Mouse (Mus musculus): ENCODE measurements around the gene Myo5a. TPM values are rescaled to one million over a fixed set of nuclear protein-coding genes. Genes with fewer than 3 reads are reported as not detected.

The Myo5a gene
- total RNA-seq (2021), result 10 to 100 TPM; 45.2 to 45.4 TPM
- long read RNA-seq, experiment 1, partial matches to known transcripts, result 2 of 7 reads
- long read RNA-seq, experiment 1, other reads (novel, unspliced or antisense), result 5 of 7 reads
- long read RNA-seq, experiment 2, partial matches to known transcripts, result 6 of 13 reads
- long read RNA-seq, experiment 2, other reads (novel, unspliced or antisense), result 7 of 13 reads

DNA sequence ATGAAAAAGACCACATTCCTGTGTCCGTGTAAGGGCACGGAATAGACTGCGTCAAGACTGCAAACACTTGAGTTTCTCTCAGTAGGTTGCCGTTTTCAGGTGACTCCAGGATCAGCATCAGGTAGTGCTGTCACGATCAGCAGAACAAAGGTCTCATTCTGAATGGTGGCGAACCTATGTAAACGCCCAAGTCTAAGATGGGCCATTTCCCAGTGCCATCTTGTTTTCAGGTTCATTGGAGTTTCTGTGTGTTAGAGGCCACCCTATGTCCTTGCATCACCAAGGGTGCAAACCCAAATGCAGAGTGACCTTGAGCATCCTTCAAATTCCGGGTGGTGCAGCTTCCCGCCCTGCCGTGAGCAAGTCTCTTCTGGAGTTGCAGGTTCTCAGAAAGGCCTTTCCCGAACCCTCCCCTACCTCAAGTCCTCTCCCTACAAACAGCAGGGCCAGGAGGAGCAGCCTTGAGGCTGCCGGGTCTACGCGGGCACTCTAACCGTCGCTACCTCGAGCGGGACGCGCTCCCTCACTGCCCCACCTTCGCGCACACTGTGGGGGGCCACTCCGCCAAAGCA is at the start of gene Myo5a:
Gene Myo5a, plus strand, starts transcription at position 559 of the 572 bp plus-strand sequence.
- no peak for DNase-seq (ENCODE audit: low spot score in 2 of 2)

DNA sequence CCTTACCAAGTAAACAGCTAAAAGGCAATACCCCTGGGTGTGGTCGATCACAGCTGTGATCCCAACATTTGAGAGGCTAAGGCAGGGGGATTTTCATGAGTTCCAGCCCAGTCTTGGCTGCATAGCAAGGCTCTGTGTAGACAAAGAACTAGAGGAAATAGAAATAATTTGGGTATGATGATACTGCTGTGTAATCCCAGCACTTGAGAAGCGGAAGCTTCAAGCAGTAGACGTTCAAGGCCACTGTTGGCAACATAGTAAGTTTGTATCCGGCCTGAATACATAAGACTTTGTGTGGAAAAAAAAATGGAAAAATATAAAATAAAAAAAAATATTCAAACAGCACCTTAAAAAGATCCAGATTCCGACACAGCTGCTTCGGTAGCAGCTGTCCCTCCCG is 48.3 kb upstream of the Myo5a start:
- DNase-seq (ENCODE audit: low spot score in 2 of 2), result no peak

DNA sequence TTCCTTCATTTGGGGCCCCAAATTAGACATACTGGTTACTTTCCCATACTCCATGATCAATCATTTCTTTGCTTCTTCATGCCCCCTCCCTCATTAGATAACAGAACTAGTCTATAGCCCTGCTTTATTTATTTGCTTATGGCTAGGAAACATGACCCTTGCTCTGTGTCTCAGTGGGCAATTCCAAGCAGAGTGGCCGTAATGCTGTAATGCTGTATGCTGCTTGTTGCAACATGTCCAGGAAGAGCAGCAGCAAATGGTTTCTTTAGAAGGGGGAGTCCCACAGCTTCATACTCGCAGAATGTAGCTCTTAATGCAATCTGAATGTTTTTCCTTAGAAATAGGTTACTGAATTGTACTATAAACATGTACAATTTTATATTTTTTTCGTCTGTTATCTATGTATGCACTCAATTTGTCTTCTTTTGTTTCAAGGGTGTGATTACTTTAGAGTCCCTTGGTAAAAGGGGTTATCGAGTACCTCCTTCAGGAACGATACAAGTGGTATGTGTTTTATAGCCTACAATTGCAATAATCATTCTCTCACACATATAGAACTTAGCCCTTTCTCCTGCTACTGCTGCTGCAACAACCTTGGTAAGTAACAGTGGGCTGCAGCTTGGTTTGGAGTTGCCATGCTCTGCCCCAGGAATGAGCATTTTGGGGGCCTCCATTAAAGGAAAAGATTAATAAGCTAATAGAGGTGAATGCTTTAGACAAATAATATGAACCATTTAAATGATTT is 47.5 kb upstream of the Myo5a start:
- no peak for DNase-seq (ENCODE audit: low spot score in 2 of 2)

DNA sequence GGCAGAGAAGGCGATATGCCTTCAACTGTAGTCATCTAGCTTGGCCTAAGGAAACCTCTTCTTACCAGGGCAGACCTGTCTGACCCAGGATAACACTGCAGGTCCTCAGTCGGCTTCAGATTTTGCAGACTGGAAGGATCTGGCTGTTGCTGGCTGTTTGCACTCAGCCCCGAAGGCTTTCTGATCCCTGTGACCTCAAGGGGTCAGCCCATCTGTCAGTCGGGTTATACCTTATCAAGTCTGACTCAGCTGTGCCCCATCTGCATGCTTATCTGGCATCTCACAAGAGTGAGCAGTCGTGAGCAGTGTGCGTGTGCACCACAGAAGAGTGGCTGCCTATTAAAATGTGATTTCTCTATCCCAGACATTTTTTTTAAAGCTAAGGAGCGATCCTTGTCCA is 46.7 kb upstream of the Myo5a start:
- no peak for DNase-seq (ENCODE audit: low spot score in 2 of 2)

DNA sequence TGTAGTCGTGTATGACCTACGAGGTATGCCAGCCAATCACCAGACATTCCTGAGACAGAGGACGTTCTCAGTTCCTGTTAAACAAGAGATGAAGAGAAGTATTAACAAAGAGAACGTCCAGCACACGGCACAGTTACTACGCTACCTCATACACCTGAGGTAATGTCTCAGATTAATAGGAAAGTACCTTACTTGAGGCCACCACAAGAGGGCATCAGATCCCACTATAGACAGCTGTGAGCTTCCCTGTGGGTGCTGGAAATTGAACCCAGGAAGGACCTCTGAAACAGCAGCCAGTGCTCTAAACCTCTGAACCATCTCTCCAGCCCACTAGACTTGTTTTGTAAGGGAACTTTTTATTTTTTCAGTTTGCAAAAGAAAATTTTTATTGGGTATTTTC is 45.1 kb upstream of the Myo5a start:
- no peak for DNase-seq (ENCODE audit: low spot score in 2 of 2)

DNA sequence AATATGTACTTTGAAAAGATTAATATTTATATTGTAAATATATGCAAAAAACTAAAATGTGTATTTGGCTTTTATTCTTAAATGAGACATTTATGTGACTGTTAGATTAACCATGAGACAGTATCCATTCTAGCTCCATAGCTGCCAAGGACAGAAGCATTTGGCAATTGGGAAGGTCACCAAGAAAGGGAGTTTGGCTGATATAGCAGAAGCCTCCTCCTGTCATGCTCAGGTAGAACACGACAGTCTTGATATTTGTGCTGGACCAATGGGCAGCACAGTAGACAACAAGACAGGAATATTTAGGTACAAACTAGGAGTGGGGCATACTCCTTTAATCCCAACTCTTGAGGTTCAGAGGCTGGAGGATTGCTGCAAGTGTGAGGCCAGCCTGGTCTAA is 38.4 kb upstream of the Myo5a start:
- no peak for DNase-seq (ENCODE audit: low spot score in 2 of 2)

DNA sequence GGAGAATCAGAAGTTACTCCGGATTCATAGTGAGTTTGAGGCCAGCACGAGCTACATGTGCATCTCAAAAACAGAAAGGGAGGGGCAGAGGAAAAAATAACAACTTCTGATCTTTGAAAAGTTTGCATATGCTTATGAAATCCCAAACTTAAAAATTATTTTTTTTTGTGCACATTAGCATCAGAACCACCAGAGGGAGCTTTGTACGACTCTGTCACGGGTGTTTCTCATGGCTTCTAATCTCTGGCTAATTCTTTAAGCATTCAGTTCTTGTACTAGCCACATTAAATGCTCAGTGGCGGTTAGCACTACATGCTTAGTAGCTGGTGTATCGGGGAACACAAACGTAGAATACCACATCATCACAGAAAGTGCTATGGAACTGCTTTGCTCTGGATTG is 37.7 kb upstream of the Myo5a start:
- no peak for DNase-seq (ENCODE audit: low spot score in 2 of 2)

DNA sequence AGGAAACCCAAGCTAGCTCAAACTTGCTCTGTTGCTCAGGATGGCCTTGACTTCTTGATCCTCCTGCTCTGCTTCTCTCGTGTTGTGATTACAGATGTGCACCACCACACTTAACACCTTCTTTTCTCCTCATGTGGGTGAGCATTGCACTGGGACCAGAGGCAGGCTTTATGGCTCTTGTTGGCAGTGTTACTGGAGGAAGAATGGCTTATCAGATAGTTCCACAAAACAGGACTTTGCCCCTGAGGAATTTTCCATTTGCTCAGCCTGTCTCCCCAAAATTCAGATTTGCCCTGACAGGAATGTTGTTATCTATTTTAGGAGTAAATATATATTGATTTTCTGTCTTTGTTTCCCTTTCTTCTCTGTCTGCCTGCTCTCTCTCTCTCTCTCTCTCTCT is 36.1 kb upstream of the Myo5a start:
- DNase-seq (ENCODE audit: low spot score in 2 of 2), result no peak

DNA sequence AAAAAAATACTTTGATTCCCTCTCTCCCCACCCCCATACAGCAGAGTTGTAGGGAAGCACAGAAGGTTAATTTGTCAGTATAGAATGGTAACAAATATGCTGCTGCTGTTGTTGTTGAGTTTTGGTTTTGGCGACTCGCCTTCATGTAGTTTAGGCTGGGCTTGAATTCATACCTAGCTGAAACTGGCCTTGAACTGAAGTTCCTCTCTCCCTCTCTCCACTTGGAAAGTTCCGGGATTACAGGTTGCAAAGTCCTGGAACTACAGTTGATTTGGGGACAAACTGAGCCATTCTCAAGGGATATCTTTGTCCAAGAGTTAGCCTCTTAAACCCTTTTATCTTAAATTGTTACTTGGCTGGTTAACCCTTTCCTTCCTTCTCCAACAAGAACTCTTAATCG is 34.9 kb upstream of the Myo5a start:
- no peak for DNase-seq (ENCODE audit: low spot score in 2 of 2)

DNA sequence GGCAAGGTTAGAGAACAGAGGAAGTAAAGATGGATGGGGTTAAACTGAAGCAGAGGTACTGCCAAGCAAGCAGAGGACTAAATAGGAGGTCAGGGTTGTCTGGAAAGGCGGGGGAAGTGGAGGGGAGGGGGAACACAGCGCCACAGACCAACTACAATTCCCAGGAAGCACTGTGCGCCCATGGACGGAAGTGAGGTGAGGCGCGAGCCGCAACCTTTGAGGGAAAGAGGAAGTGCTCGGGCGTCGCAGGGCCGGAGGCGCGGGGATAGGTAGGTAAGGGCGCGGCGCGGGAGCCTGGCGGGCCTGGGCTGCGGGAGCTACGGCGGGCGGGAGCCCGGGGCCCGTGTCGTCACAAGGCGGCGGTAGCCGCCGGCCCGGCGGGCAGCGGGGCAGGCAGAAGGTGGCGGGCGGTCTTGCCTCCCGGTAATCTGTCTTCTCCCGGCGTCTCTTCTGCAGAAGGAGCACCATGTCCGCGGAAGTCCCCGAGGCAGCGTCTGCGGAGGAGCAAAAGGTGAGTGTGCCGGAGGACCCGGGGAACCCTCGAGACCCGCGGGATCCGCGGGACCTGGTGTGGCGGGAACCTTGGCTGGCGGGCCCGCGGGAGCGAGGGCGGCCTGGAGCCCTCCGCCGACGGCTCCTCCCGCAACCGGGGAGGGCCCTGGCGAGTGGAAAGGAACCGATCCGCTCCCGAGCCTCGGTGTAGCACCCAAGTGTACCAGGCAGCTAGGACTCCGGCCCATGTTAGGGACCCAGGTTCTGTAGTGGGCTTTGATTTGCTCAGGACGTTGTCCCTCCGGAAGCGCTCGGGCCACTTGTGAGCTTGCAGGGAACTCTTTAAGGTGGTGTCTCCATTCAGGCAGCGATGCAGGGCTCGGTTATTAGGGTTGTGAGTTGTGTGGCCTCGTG is 33.1 kb upstream of the Myo5a start, which contains the start of gene Arpp19:
Gene Arpp19, plus strand, starts transcription at position 164 of the 906 bp plus-strand sequence.
- DNase-seq (ENCODE audit: low spot score in 2 of 2), result peak; percentile 75 to 81

DNA sequence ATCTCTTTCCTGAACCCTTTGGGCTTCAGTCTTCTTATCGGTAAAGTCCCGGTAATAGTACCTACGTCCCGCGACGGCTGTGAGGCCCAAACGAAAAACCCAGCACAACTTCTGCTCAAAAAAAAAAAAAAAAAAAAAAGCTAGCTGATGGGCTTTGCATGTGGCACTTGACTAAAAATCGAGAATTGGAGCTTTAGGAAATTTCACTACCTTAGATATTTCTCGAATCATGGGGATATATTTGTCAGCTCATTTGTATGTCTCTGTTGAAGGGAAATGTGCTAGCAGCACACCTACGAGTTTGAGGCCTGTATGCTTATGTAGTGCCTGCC is 32.5 kb upstream of the Myo5a start:
- DNase-seq (ENCODE audit: low spot score in 2 of 2), result no peak

DNA sequence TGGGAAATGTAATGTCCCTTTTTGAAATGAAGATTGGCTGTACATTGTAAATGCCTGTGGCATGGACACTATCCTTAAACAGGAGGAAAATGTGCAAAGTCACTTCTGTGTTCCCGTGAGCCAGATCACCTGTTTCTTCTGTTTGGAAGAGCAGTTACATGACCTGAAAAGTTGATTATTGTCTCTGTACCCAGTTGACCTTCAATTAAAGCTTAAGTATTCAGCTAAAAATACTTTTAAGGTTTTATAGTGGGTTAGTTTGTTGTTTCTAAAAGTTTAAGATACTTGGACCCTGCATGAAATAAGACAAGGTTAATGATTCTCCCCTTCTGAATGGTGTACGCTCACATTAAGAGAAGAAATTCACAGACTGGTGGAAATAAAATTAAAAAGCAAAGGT is 30.2 kb upstream of the Myo5a start:
- no peak for DNase-seq (ENCODE audit: low spot score in 2 of 2)

DNA sequence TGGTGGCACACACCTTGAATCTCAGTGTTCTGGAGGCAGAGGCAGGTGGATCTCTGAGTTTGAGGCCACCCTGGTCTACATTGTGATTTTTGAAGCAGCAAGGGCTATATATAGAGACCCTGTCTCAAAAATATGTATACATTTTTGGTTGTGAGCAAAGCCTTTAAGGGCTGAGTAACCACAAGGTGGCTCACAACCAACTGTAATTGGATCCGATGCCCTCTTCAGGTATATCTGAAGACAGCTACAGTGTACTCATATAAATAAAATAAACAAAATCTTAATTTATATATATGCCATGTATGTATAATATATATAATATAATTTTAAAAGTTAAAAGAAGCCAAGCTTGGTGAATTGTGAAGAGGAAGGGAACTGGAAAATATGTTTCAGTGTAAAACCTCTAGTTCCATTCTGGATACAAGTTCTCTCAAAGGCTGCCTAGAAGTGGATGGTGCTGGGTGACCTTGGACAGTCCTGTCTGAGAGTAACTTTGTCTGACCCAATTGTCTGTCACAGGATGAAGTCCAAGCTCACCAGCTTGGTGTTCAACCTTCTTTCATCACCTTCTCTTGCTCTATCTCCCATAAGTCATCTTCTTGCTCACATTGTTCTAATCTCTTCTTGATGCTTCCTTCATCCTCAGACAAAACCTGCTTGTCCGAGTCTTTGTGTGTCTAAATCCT is 28.8 kb upstream of the Myo5a start:
- DNase-seq (ENCODE audit: low spot score in 2 of 2), result no peak

DNA sequence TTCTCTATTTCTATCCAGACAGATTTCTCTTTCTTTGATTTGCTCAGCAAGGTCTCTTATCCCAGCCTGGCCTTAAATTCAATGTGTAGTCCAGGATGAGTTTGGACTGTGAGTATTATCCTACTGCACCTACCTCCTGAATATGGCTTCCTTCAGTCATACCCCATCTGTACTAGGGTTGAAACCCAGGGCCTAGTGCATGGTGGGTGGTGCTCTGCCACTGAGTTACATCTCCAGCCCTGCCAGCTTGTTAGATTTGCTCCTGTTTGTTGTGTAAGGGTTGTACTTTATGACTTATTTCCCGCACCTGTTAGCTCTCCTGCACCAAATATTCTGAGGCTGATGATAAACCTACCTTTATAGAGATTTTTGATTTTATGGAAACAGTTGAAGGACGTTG is 27.6 kb upstream of the Myo5a start:
- DNase-seq (ENCODE audit: low spot score in 2 of 2), result no peak

DNA sequence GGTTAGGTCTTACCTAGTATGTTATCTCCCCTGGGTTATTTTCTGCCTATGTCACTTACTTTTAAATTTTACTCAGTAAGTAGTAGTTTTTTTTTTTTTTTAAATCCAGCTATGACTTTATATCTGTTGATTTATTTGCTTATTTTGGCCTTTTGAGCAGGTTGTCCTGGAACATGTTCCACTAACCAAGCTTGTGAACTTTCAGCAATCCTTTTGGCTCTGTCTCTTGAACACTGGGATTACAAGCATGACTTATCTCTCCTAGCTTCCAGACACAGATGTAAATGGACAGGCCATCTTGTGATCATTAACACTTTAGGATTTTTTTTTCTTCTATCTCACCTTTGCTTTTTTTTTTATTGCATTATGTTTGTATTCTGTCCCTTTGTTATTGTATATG is 23.7 kb upstream of the Myo5a start:
- no peak for DNase-seq (ENCODE audit: low spot score in 2 of 2)

DNA sequence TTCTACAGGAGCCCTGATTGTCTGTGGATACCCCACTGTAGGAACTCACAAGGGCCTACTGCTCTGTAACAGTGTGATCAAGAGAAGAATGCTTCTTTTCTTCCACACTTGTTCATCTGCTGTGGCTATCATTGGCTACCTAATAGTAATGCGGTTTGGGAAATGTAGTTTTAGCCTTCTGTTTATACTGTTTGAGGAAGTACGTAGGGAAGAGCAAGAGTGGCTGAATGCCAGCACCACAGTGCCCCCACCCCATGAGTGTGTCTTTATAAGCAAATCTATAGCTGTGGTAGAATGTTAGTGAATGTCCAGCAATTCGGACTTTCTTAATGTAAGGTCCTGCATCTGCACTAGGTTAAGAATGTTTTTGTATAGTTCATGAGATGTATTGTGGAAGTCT is 21.7 kb upstream of the Myo5a start:
- no peak for DNase-seq (ENCODE audit: low spot score in 2 of 2)

DNA sequence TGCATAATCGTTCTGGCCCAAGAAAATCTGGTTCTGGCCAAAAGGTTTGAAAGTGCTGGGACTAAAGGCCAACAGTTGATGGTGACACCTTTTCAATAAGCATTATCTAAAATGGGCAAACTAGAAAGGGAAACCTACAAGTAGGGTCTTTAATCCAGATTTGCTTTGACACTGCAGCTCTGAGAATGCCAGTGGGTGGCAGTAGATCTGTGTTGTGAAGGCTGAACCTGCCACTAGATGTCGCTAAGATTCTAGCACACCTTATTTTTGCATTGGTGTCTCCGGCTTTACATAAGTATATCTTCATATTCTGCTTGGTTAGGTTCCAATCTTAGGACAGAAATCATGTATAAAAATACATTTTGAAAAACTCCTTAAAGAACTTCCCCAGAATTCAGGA is 20.8 kb upstream of the Myo5a start:
- DNase-seq (ENCODE audit: low spot score in 2 of 2), result peak in 1 of 2 experiments; percentile 41

DNA sequence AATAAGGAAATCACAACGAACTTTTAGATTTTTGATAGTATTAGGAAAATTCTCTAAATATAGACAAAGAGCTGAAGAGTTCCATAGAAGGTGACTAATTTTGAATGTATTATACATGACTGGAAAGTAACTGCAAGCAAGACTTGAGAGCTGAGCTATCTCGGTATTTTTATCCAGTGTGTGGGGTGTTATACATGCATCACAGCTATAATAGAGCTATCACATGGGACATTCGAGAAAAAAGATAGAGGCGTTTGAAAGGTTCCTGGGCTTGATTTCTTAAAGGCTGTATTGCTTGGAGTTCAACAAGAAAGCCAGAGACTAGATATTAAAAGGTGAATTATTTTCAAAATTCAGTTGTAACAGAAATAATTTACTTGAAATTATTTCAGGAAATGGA is 19.0 kb upstream of the Myo5a start:
- no peak for DNase-seq (ENCODE audit: low spot score in 2 of 2)

DNA sequence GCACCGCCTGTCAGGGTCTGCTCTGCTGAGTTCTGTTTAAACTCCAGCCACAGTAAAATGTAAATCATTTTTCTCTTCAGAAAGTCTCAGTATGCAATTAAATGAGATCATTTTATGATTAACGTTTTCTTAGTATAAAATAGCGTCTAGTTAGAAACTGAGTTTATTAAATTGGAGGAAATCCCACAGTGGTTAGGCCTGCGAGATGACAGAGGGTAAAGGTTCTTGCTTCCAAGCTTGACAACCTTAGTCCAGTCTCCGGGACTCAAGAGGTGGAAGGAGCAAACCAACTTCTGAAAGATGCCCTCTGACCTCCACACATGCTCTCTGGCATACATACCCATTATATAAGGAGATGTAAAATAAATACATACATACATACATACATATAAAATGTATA is 15.8 kb upstream of the Myo5a start:
- DNase-seq (ENCODE audit: low spot score in 2 of 2), result no peak

DNA sequence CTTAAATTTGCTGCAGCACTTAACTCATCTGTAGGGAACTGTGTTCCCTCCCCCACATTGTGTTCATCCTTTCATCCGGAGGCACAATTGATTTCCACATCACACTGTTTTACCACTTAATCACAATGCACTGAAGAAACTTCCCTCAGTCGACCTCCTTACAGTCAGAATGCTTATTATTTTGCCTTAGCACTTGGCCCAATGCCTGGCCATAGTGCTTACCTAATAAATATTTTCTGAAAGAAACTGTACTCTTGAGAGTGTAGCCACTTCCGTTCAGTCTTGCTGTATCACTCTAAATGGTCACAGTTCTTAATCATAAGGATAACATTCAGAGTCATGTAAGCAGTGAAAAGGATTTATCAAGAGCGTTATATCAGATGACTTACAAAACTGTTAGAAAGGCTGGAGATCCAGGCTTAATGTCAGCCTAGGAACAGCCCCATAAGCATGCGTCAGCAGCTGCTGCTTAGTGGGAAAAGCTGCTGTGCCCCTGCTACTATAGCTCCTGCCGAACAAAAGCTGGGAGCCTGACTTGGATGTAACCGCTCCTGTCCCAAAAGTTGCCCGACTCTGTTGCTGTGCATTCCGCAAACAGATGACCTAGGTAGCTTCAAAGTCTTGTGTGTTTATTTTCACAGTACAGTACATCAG is 6.0 kb upstream of the Myo5a start:
- DNase-seq (ENCODE audit: low spot score in 2 of 2), result no peak
